Mouse (Mus musculus) midbrain, embryonic 13.5 days (tissue): Measurements from ENCODE around the gene Krtap19-4. TPM values are rescaled to one million over a fixed set of nuclear protein-coding genes. Genes with fewer than 3 reads are reported as not detected.

Source experiments
- polyA plus RNA-seq: library from polyadenylated mRNA; unstranded; fragments of >200 nt; fragmentation: Nextera tagmentation; extraction: Ambion mirVana; gene quantifications from 2 replicates; pipeline ENCODE4 v1.2.1, GENCODE M21; 2015

Gene Krtap19-4
- polyA plus RNA-seq, 1 experiment from 2014 or later, result not detected

Other genes with a start within 250 kb of the Krtap19-4 start
- not detected in 2 replicates for gene Krtap26-1, start 237.3 kb downstream of the Krtap19-4 start, polyA plus RNA-seq
- not detected in 2 replicates for gene Krtap27-1, start 213.4 kb downstream of the Krtap19-4 start, polyA plus RNA-seq
- gene 2310061N02Rik, start 177.1 kb downstream of the Krtap19-4 start, polyA plus RNA-seq, result not detected in 2 replicates
- gene Krtap13-1, start 156.2 kb downstream of the Krtap19-4 start, polyA plus RNA-seq, result not detected in 2 replicates
- gene Krtap13, start 133.5 kb downstream of the Krtap19-4 start, polyA plus RNA-seq, result not detected in 2 replicates
- not detected in 2 replicates for gene 2310034C09Rik, start 126.2 kb downstream of the Krtap19-4 start, polyA plus RNA-seq
- gene 2310057N15Rik, start 110.9 kb downstream of the Krtap19-4 start, polyA plus RNA-seq, result not detected in 2 replicates
- not detected in 2 replicates for gene Gm5965, start 107.2 kb downstream of the Krtap19-4 start, polyA plus RNA-seq
- not detected in 2 replicates for gene Gm20741, start 72.9 kb downstream of the Krtap19-4 start, polyA plus RNA-seq
- gene Krtap15, start 64.9 kb downstream of the Krtap19-4 start, polyA plus RNA-seq, result not detected in 2 replicates
- not detected in 2 replicates for gene Krtap14, start 58.9 kb downstream of the Krtap19-4 start, polyA plus RNA-seq
- gene Krtap19-1, start 15.7 kb downstream of the Krtap19-4 start, polyA plus RNA-seq, result not detected in 2 replicates
- gene Krtap19-2, start 10.8 kb downstream of the Krtap19-4 start, polyA plus RNA-seq, result not detected in 2 replicates
- not detected in 2 replicates for gene Krtap19-3, start 7.1 kb downstream of the Krtap19-4 start, polyA plus RNA-seq
- not detected in 2 replicates for gene Krtap19-5, start 11.4 kb upstream of the Krtap19-4 start, polyA plus RNA-seq
- gene Krtap19-9b, start 47.2 kb upstream of the Krtap19-4 start, polyA plus RNA-seq, result not detected in 2 replicates
- not detected in 2 replicates for gene Krtap16-3, start 77.8 kb upstream of the Krtap19-4 start, polyA plus RNA-seq
- not detected in 2 replicates for gene Krtap22-2, start 125.7 kb upstream of the Krtap19-4 start, polyA plus RNA-seq
- not detected in 2 replicates for gene Gm10229, start 130.2 kb upstream of the Krtap19-4 start, polyA plus RNA-seq
- not detected in 2 replicates for gene Krtap6-1, start 146.6 kb upstream of the Krtap19-4 start, polyA plus RNA-seq
- gene Gm10228, start 156.4 kb upstream of the Krtap19-4 start, polyA plus RNA-seq, result not detected in 2 replicates
- not detected in 2 replicates for gene Krtap6-5, start 162.8 kb upstream of the Krtap19-4 start, polyA plus RNA-seq
- gene 1110025L11Rik, start 178.9 kb upstream of the Krtap19-4 start, polyA plus RNA-seq, result not detected in 2 replicates
- not detected in 2 replicates for gene Krtap6-3, start 198.9 kb upstream of the Krtap19-4 start, polyA plus RNA-seq